Mouse (Mus musculus): Measurements from ENCODE around the gene Vps8.

- TF ChIP-seq CTCF (IDR thresholded peaks at IDR 0.05; ENCODE audit: borderline replicate concordance, insufficient read depth, low read length) (peak; percentile 58; the same call in 1 of the 2 replicates), POLR2A (IDR thresholded peaks at IDR 0.05; ENCODE audit: low read depth, low read length) (no peak)
Measured at GRCm38 (mm10) chr16:21470416-21470815, 47.5 kb downstream of the Vps8 start.
